Mouse (Mus musculus): ENCODE measurements at regions not wholly inside any gene's neighbourhood (a gene's known extent, or its start where the extent isn't known, plus 50 kb on each side); places are given as distances from the start of the nearest gene placed in this dataset.

DNA sequence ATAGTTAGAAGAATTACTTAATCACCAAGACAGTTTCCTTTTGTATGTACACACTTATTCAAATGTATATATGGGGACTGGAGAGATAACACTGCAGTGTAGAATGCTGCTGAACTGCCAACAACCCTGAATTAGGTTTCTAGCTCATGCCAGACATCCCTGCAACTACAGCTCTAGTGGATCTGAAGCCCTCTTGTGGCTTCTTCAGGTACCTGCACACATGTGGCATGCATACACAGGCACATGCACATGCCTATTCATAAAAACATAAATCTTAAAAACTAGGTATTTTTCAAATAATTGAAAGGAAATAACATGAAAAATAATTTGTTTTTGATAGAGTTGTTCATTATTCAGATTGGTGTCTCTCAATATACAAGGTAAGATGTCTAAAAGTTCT is 445.1 kb upstream of the Cited2 start:
- TF ChIP-seq CTCF (IDR thresholded peaks at IDR 0.05; ENCODE audit: low read depth) (no peak), EP300 (IDR thresholded peaks at IDR 0.05; ENCODE audit: low read depth) (no peak)

All from liver, embryonic 14.5 days (tissue).